Mouse (Mus musculus) MEL (cell line): ENCODE measurements around the gene Slc1a3. TPM values are rescaled to one million over a fixed set of nuclear protein-coding genes. Genes with fewer than 3 reads are reported as not detected.

Experiments
- DNase-seq: peaks from one replicate; pipeline ENCODE4 v3.0.0; 2011; ENCODE audit warnings: low read depth, low spot score
- H3K27ac ChIP-seq: 2 replicates; pipeline ENCODE4 v1.5.1; 2012; ENCODE audit warnings: low read depth, mild to moderate bottlenecking, control low read depth, low read length, moderate library complexity; ENCODE audit not compliant: control insufficient read depth
- H3K27me3 ChIP-seq, 2 experiments: fragments of 150-350 bp in 1 of 2; sonication (generic) in 1 of 2; 2 replicates each; pipeline ENCODE4 v1.6.1; 2012; ENCODE audit warnings: low read length in 2 of 2, mild to moderate bottlenecking in 2 of 2, improper control_type of control experiment in 1 of 2, moderate library complexity in 1 of 2; ENCODE audit not compliant: insufficient read depth in 2 of 2, control insufficient read depth in 1 of 2
- H3K36me3 ChIP-seq, 2 experiments: 2 replicates each; pipeline ENCODE4 v1.6.1; 2012 to 2014; ENCODE audit warnings: low read length in 2 of 2, improper control_type of control experiment in 1 of 2, inconsistent platforms in 1 of 2, mild to moderate bottlenecking in 1 of 2; ENCODE audit not compliant: insufficient read depth in 2 of 2, control insufficient read depth in 1 of 2
- H3K4me1 ChIP-seq, 2 experiments: fragments of 150-350 bp in 1 of 2; sonication (generic) in 1 of 2; 2 replicates each; pipeline ENCODE4 v1.6.1; 2012; ENCODE audit warnings: low read length in 2 of 2, improper control_type of control experiment in 1 of 2, mild to moderate bottlenecking in 1 of 2; ENCODE audit not compliant: insufficient read depth in 2 of 2, control insufficient read depth in 1 of 2
- H3K4me3 ChIP-seq, 2 experiments: fragments of 150-350 bp in 1 of 2; sonication (generic) in 1 of 2; 2 replicates each; pipeline ENCODE4 v1.5.1; 2012; ENCODE audit warnings: low read depth in 2 of 2, low read length in 2 of 2, mild to moderate bottlenecking in 2 of 2, moderate library complexity in 2 of 2, control low read depth in 1 of 2, improper control_type of control experiment in 1 of 2; ENCODE audit not compliant: control insufficient read depth in 1 of 2, insufficient read depth in 1 of 2
- H3K79me2 ChIP-seq: 2 replicates; pipeline ENCODE4 v1.6.1; 2012; ENCODE audit warnings: mild to moderate bottlenecking, low read length, moderate library complexity; ENCODE audit not compliant: control insufficient read depth, poor library complexity, insufficient read depth
- H3K9ac ChIP-seq: 2 replicates; pipeline ENCODE4 v1.6.1; 2012; ENCODE audit warnings: low read depth, mild to moderate bottlenecking, control low read depth, low read length, moderate library complexity; ENCODE audit not compliant: control insufficient read depth, poor library complexity, severe bottlenecking
- H3K9me3 ChIP-seq: fragments of 150-350 bp; sonication (generic); replicated peaks from 2 replicates; pipeline ENCODE4 v1.6.1; 2012; ENCODE audit warnings: mild to moderate bottlenecking, low read length, improper control_type of control experiment, moderate library complexity; ENCODE audit not compliant: insufficient read depth
- CHD2 ChIP-seq: IDR thresholded peaks from 2 replicates; pipeline ENCODE4 v1.6.1; 2011; ENCODE audit warnings: low read length, improper control_type of control experiment
- E2F4 ChIP-seq: IDR thresholded peaks from 2 replicates; pipeline ENCODE4 v1.6.1; 2011; ENCODE audit warnings: low read depth, low read length, improper control_type of control experiment, borderline replicate concordance
- ELF1 ChIP-seq: IDR thresholded peaks from 2 replicates; pipeline ENCODE4 v1.6.1; 2014; ENCODE audit warnings: low read depth, mild to moderate bottlenecking, inconsistent platforms, low read length, improper control_type of control experiment, moderate library complexity
- GATA1 ChIP-seq: IDR thresholded peaks from 2 replicates; pipeline ENCODE4 v1.6.1; 2011; ENCODE audit warnings: low read depth, low read length, improper control_type of control experiment
- MAFK ChIP-seq: IDR thresholded peaks from 2 replicates; pipeline ENCODE4 v1.6.1; 2011; ENCODE audit warnings: low read depth, mild to moderate bottlenecking, low read length, improper control_type of control experiment, borderline replicate concordance
- MAX ChIP-seq: IDR thresholded peaks from 2 replicates; pipeline ENCODE4 v1.6.1; 2011; ENCODE audit warnings: low read length, improper control_type of control experiment
- MEF2A ChIP-seq: IDR thresholded peaks from 2 replicates; pipeline ENCODE4 v1.6.1; 2014; ENCODE audit warnings: low read depth, mild to moderate bottlenecking, inconsistent platforms, low read length, improper control_type of control experiment; ENCODE audit not compliant: poor library complexity, insufficient replicate concordance, severe bottlenecking; ENCODE audit errors: extremely low read depth
- MXI1 ChIP-seq: IDR thresholded peaks from 2 replicates; pipeline ENCODE4 v1.6.1; 2011; ENCODE audit warnings: mild to moderate bottlenecking, low read depth, low read length, improper control_type of control experiment
- MYB ChIP-seq: IDR thresholded peaks from 2 replicates; pipeline ENCODE4 v1.6.1; 2011; ENCODE audit warnings: mild to moderate bottlenecking, low read depth, low read length, improper control_type of control experiment
- NELFE ChIP-seq: IDR thresholded peaks from 2 replicates; pipeline ENCODE4 v1.6.1; 2011; ENCODE audit warnings: low read depth, low read length, improper control_type of control experiment
- POLR2AphosphoS2 ChIP-seq: IDR thresholded peaks from 2 replicates; pipeline ENCODE4 v1.6.1; 2011; ENCODE audit warnings: low read length, improper control_type of control experiment
- POLR2AphosphoS5 ChIP-seq: IDR thresholded peaks from 2 replicates; pipeline ENCODE4 v1.6.1; 2012; ENCODE audit warnings: low read depth, borderline replicate concordance, mild to moderate bottlenecking, inconsistent platforms, low read length, moderate library complexity, mixed read lengths
- SIN3A ChIP-seq: IDR thresholded peaks from 2 replicates; pipeline ENCODE4 v1.6.1; 2012; ENCODE audit warnings: low read length, improper control_type of control experiment, inconsistent platforms
- SMC3 ChIP-seq: IDR thresholded peaks from 2 replicates; pipeline ENCODE4 v1.6.1; 2011; ENCODE audit warnings: low read depth, low read length, improper control_type of control experiment
- TAL1 ChIP-seq: IDR thresholded peaks from 2 replicates; pipeline ENCODE4 v1.6.1; 2012; ENCODE audit warnings: mild to moderate bottlenecking, inconsistent platforms, low read length, moderate library complexity, mixed read lengths
- UBTF ChIP-seq: IDR thresholded peaks from 2 replicates; pipeline ENCODE4 v1.6.1; 2012; ENCODE audit warnings: low read depth, mild to moderate bottlenecking, inconsistent platforms, low read length, improper control_type of control experiment, moderate library complexity, borderline replicate concordance; ENCODE audit not compliant: insufficient read depth
- USF2 ChIP-seq, 2 experiments: IDR thresholded peaks; 2 replicates each; pipeline ENCODE4 v1.6.1; 2011 to 2012; ENCODE audit warnings: improper control_type of control experiment in 2 of 2, low read length in 2 of 2, borderline replicate concordance in 1 of 2, inconsistent platforms in 1 of 2, low read depth in 1 of 2, mild to moderate bottlenecking in 1 of 2; ENCODE audit not compliant: insufficient read depth in 1 of 2
- ZMIZ1 ChIP-seq: IDR thresholded peaks from 2 replicates; pipeline ENCODE4 v1.6.1; 2012; ENCODE audit warnings: low read depth, mild to moderate bottlenecking, inconsistent platforms, low read length, improper control_type of control experiment, moderate library complexity
- ZNF384 ChIP-seq: IDR thresholded peaks from 2 replicates; pipeline ENCODE4 v1.6.1; 2012; ENCODE audit warnings: low read depth, mild to moderate bottlenecking, inconsistent platforms, low read length, improper control_type of control experiment
- polyA plus RNA-seq, 2 experiments: library from polyadenylated mRNA; stranded (reverse) in 1 of 2; unstranded in 1 of 2; fragments of >175 nt in 1 of 2; fragments of >200 nt in 1 of 2; gene quantifications; 2 replicates each; pipeline versions ENCODE4 v1.2.1 to v1.2.4; 2012; ENCODE audit warnings: low replicate concordance in 2 of 2, low read depth in 1 of 2; ENCODE audit not compliant: insufficient read length in 2 of 2, insufficient read depth in 1 of 2, missing spikeins in 1 of 2
- total RNA-seq: library from RNA; depleted of rRNA; stranded (reverse); fragments of 300-350 nt; gene quantifications from 2 replicates; pipeline ENCODE4 v1.2.3, GENCODE M21; 2012

Slc1a3 gene
- total and polyA plus RNA-seq, 3 experiments = not detected

- Histone ChIP-seq H3K27ac (no peak overlapping the region), H3K4me3 (no peak overlapping the region), H3K36me3 (no peaks in the 10 kb centered on the region), H3K4me1 (no peaks in the 10 kb centered on the region), H3K27me3 (no peaks in the 10 kb centered on the region), H3K79me2 (no peaks in the 10 kb centered on the region), H3K9me3 (no peaks in the 10 kb centered on the region), H3K9ac (no peak overlapping the region)
- no peak for DNase-seq
- TF ChIP-seq E2F4 = no peak
- TF ChIP-seq MXI1 = no peak
- TF ChIP-seq UBTF = no peak
- no peak for TF ChIP-seq USF2 (IDR thresholded peaks at IDR 0.05; ENCODE audit: borderline replicate concordance in 1 of 2, insufficient read depth in 1 of 2, low read depth in 1 of 2, low read length in 2 of 2)
- no peak for TF ChIP-seq MAX
- TF ChIP-seq TAL1 = no peak
- TF ChIP-seq GATA1 = no peak
- TF ChIP-seq MAFK = no peak
- TF ChIP-seq ELF1 = no peak
- no peak for TF ChIP-seq MEF2A
- TF ChIP-seq ZMIZ1 = no peak
- no peak for TF ChIP-seq NELFE
- TF ChIP-seq POLR2AphosphoS2 = no peak
- TF ChIP-seq SIN3A = no peak
Measured at GRCm38 (mm10) chr15:8748771-8749170, 38.2 kb upstream of the Slc1a3 start.

GRCm38 (mm10) chr15:8741593-8741992 lies 31.0 kb upstream of the Slc1a3 start:
- no peaks in the 10 kb centered on the region for H3K36me3 ChIP-seq
- no peaks in the 10 kb centered on the region for H3K4me1 ChIP-seq
- H3K9ac ChIP-seq = no peak overlapping the region
- DNase-seq = no peak
- no peaks in the 10 kb centered on the region for H3K79me2 ChIP-seq
- TF ChIP-seq ZNF384 = no peak
- no peak for TF ChIP-seq ELF1
- TF ChIP-seq ZMIZ1 = no peak
- TF ChIP-seq NELFE = no peak
- TF ChIP-seq MAFK = no peak
- no peak for TF ChIP-seq MYB
- no peak for TF ChIP-seq POLR2AphosphoS5
- no peak for TF ChIP-seq POLR2AphosphoS2
- TF ChIP-seq CHD2 = no peak
- TF ChIP-seq SMC3 = no peak
- H3K4me3 ChIP-seq = no peak overlapping the region
- H3K27me3 ChIP-seq = peaks cover 0 to 2% of the 10 kb centered on the region in 2 experiments; a peak in 1 of 4 replicates
- no peak overlapping the region for H3K27ac ChIP-seq
- H3K9me3 ChIP-seq = no peaks in the 10 kb centered on the region
